Mouse (Mus musculus): Measurements from ENCODE around the gene Mthfd1. TPM values are rescaled to one million over a fixed set of nuclear protein-coding genes. Genes with fewer than 3 reads are reported as not detected.

The Mthfd1 gene
- total RNA-seq, 1 experiment from 2014 or later = 61.0 TPM

- DNase-seq = no peak
Observed at GRCm38 (mm10) chr12:76349680-76350220, 94.7 kb downstream of the Mthfd1 start.

DNA sequence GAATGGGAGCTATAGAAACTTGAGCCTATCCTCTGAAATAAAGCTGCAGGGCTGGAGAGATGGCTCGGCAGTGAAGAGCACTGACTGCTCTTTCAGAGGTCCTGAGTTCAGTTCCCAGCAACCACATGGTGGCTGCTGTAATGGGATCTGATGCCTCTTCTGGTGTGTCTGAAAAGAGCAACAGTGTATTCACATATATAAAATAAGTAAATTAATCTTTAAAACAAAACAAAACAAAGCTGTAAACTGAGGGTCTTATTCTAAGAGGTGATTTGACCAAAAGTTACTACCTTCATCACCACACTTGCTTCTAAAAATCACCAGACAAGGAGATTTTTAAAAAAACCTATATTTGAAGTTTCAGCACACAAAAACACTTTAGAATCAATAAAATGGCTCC, 105.8 kb downstream of the Mthfd1 start:
- DNase-seq = no peak

DNA sequence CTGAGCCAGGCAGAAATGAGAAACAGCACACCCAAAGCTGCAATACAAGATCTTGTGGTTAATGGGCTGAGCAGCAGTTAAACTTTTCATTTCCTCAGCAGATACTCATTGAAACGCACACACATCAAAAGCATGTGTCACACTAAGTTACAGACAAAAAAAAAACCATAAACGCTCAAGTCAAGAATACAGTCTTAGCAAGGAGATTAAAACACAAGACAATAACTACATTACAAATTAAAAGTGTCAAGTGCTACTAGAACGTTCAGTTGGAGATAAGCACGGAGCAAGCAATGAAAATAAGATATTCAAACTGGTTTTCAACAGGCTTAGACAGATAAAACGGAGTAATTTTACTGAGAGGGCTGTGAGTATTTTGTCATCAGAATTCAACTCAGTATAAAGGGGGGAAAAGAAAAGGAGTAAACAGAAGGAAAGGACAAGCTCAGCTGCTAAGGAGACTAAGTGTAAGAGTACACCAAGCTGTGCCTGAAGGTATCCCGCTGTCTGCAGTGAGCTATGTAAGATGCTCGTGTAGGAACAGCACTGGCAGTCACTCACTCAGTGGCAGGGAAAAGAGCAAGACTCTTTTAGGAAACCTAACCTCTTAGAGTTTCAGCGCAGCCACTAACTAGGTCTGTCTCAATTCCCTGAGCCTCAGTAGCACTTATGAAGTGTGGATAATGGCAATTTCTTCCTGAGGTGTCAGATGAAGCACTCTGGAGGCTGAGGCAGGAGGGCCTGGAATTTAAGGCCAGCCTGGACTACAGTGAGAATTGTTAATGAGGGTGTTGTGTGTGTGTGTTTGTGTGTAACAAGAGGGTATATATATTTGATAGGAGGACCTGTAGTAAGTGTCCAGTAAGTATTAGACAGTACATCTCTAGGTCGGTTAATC, 106.6 kb downstream of the Mthfd1 start:
- no peak for DNase-seq

DNA sequence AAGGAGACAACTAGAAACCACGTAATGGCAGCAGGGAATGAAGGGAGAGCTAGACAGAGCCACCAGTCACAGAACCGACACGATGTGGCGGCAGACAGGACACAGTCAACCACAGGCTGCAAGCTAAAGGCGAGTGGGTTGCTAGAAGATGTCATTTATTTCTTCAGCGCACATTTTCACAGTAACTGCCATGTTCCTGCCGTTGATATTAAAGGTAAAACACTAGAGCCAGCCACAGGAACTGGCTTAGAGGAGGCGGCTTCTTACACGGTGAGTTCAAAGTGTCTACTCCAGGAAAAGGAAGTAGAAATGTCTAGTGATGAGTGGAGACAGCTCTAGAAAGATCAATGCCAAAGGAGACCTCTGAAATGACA, 107.2 kb downstream of the Mthfd1 start:
- DNase-seq = no peak

DNA sequence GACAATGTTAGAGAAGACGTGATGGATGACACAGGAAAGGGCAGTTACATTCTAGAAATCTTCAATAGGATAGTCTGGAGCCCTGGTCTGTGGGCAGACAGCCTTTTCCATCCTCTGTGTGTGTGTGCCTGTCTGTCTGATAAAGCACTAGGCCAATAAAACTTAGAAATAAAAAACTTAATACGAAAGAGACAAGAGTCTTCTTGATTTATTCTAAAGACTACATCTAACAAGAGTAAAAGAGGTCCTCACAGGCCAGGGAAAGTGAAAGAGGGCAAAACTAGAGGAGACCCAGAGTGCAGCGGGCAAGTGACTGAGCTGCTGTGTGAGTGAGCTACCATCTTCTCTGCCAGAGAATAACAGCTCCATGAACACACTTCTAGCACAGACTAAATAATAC, 111.2 kb downstream of the Mthfd1 start:
- no peak for DNase-seq

DNA sequence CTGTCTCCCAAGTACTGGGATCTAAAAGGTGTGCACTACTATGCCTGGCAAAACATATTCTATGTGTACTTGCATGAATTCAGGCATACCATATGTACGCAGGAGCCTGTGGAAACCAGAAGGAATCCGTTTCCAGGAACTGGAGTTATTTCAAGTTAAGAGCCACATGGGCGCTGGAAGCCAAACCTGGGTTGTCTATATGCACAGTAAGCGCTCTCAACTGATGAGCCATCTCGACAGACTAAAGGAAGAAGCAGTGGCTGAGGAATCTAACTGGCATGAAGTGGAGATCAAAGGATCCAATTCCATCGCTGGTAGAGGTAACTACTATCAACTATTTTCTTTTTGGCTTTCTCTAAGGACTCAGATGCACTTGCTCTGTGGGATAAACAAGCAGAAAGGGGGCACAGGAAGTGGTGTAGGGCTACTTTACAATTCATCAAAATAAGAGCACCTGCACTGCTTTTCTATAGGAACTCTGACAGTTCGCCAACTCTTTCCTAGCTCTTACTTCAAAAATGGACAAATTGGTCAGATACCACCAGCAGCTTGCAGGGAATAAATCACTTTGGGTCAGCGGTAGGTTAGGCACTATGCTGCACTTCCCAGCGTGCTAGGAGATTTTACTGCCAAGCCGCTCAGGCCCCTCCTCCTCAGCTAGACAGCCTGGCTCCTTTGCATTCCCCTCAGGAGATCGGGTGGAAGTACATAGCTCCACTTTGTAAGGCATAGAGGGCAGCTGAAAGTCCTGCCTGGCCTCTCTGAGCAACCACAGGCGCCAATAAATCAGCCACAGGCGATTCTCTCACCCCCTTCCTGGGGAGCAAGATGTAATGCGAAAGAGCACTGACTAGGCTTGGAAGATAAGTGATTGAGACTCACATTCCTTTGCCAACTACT, 112.2 kb downstream of the Mthfd1 start:
- peak; percentile 55 for DNase-seq

- no peak for DNase-seq
Observed at GRCm38 (mm10) chr12:76368201-76368789, 113.2 kb downstream of the Mthfd1 start.

DNA sequence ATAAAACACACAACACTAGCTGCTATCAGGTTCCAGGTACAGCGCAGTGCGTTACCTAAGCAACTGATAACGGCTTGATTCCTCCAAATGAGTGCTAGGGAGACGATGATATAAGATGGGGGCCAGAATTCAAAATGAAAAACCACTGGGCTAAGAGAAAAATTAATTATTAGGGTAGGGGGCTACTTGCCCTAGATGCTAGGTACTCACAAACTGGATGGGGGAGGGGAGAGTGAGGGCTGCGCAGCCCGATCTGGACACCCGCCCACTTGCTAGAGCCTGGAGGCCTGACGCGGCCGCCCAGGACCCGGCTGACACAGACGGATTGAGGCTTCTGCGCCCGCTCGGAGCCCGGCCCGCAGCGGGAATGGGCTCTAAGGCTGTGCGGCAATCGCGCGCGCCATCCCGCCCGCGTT, 113.7 kb downstream of the Mthfd1 start:
- DNase-seq = peak; percentile 76

Other genes with a start within 250 kb of the Mthfd1 start
- gene Esr2, start 78.0 kb upstream of the Mthfd1 start, total RNA-seq (2021) = not detected in 2 replicates
- gene Tex21, start 8.6 kb upstream of the Mthfd1 start, total RNA-seq (2021) = not detected in 2 replicates
- gene Akap5, start 69.6 kb downstream of the Mthfd1 start, total RNA-seq (2021) = 3.4 and 4.3 TPM in 2 replicates
- 7.3 and 9.1 TPM in 2 replicates for gene Zbtb25, start 114.3 kb downstream of the Mthfd1 start, total RNA-seq (2021)
- 6.4 and 7.0 TPM in 2 replicates for gene Zbtb1, start 115.0 kb downstream of the Mthfd1 start, total RNA-seq (2021)
- gene Hspa2, start 148.9 kb downstream of the Mthfd1 start, total RNA-seq (2021) = 21.9 and 23.3 TPM in 2 replicates
- 0.34 TPM in 1 of 2 replicates, not detected in the other for gene Ppp1r36, start 162.2 kb downstream of the Mthfd1 start, total RNA-seq (2021)

All from adrenal gland, postnatal 14 days (tissue).